Mouse (Mus musculus): Measurements from ENCODE around the gene Ldlrad3.
A peak's percentile ranks its signal among the peaks of the same experiment; 100 is the strongest.

Ldlrad3 gene

DNA sequence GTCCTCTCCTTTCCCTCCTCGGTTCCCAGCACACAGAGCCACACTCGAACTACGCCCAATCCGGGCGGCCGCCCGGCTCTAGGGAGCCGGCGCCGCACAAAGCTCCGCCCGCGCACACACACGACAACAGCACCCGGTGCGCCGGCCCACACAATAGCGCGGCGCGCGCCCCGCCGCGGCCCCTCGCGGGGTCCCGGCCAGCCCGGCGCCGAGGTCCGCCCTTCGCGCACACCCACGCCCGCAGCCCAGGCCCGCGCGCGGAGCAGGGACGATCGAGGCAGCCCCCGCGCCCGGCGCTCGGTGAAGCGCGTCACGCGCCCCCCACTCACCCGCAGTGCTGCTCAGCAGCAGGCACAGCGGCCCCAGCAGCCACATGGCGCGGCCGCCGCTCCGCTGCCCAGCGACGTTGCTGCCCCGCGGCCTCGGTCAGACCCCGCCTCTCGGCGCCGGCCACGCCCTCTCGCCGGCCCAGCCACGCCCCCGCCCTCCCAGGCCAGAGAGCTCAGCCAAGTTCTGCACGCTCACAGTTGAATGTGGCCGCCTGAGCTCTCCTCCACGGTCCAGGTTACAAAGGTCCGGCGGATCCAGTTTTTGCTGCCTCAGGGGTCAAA, at the start of gene Ldlrad3:
TSS of gene Ldlrad3 (minus strand) at position 435 of the 611 bp plus-strand sequence.
- peak; percentile 75 to 76 for DNase-seq (ENCODE audit: low spot score in 2 of 2)

GRCm38 (mm10) chr2:102231470-102231869, 45.3 kb upstream of the Ldlrad3 start:
- DNase-seq (ENCODE audit: low spot score in 2 of 2): no peak

- DNase-seq (ENCODE audit: low spot score in 2 of 2): no peak
Measured at GRCm38 (mm10) chr2:102229126-102229525, 42.9 kb upstream of the Ldlrad3 start.

- DNase-seq (ENCODE audit: low spot score in 2 of 2): no peak
Measured at GRCm38 (mm10) chr2:102228331-102228730, 42.1 kb upstream of the Ldlrad3 start.

DNA sequence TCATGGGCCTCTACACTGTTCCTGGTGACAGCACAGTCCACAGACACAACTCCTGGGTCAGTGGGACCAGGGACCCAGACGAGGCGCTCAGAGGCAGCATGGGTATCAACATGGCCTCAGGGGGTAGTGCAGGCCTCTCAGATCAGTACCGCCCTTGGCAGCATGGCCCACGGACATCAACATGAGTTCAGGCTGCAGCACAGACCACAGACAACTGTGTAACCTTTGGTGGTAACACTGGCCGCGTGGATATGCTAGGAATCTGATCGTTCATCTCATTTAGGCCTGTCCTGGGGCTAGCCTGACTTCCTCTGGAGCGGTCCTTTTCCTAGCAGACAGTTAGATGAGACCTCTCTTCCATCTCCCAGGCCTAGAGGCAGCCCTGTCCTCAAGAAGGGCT, 41.7 kb upstream of the Ldlrad3 start:
- DNase-seq (ENCODE audit: low spot score in 2 of 2): no peak

DNA sequence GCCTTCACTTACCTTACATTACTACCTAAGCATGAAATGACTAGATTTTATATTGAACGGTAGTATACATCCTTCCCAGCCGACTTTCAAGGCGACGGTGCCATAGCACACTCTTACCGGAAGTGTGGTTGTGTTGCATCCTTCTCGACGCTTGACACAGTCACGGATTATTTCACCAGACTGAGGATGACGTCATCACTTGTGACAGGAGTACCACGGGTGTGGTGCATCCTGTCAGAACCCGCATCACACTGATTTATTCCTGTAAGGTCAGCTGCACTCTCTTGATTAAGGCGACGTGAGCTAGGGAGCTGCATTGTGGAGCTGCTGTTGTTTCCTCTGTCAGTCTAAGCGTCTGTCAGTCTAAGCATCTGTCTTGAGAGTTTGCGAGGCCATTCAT, 40.1 kb upstream of the Ldlrad3 start:
- DNase-seq (ENCODE audit: low spot score in 2 of 2): no peak

GRCm38 (mm10) chr2:102223355-102224128, 37.4 kb upstream of the Ldlrad3 start:
- DNase-seq (ENCODE audit: low spot score in 2 of 2): no peak

DNA sequence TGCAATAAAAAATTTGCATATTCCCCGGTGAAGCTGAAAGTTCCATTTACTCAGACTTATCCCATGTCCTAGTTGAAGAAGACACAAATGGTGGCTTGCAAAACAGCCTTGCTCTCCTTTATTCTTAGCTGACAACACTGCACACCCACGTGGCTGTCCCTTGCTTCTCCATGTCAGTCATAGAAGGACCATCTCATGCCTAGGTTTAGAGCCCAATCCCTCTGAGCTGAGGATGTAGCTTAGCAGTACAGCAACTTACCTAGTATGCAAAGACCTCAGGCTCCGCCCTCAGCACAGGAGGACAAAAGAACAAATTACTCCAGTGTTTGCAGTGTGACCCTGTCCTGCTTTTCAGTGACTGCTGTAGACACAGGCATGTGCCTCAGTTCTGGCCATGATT, 36.6 kb upstream of the Ldlrad3 start:
- DNase-seq (ENCODE audit: low spot score in 2 of 2): no peak

- DNase-seq (ENCODE audit: low spot score in 2 of 2): no peak
Measured at GRCm38 (mm10) chr2:102216817-102217216, 30.6 kb upstream of the Ldlrad3 start.

DNA sequence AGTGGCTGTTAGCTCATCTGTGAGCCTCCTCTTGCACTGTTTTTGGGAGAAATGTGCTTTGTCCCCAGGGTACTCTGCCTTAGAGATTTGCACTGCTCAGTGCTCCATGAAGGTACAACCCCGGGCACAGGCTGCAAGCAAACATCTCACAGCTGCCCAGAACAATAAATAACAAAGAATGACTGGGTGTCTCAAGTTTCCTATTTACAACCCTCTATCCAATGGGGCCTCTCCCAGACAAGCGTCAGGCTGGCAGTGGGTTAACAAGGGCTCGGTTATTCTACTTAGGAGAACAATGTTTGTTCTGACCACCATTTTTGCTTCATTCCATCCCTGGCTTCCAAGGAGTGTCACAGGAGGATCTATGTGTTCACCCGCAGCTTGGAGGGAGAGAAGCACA, 25.9 kb upstream of the Ldlrad3 start:
- DNase-seq (ENCODE audit: low spot score in 2 of 2): no peak

- DNase-seq (ENCODE audit: low spot score in 2 of 2): no peak
Measured at GRCm38 (mm10) chr2:102205672-102206399, 19.7 kb upstream of the Ldlrad3 start.

GRCm38 (mm10) chr2:102203478-102203877, 17.3 kb upstream of the Ldlrad3 start:
- DNase-seq (ENCODE audit: low spot score in 2 of 2): no peak

DNA sequence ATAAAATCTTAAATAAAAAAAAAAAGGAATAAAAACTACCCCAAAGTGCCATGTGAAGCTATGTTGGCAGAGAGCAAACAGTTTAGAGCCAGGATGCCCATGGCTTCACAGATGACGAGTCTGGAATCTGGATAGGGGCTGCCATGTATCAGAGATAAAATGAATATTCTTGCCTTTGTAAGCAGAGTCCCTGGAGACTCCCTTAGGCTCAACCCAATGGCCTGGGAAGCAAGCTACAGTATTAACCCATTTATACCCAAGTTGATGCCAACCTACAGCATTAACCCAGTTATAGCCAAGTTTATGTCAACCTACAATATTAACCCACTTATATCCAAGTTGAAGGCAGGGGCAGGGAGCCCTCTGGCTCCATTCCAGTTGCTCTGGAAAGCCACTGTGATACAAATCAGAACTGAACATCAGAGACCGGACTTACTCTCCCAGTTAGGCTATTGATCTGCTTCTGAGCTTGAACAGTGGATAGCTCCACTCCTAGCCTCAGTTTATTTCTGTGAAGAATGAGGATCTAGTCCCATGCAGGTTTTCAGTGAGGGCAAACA, 16.1 kb upstream of the Ldlrad3 start:
- no peak for DNase-seq (ENCODE audit: low spot score in 2 of 2)

GRCm38 (mm10) chr2:102201198-102201948, 15.2 kb upstream of the Ldlrad3 start:
- no peak for DNase-seq (ENCODE audit: low spot score in 2 of 2)

DNA sequence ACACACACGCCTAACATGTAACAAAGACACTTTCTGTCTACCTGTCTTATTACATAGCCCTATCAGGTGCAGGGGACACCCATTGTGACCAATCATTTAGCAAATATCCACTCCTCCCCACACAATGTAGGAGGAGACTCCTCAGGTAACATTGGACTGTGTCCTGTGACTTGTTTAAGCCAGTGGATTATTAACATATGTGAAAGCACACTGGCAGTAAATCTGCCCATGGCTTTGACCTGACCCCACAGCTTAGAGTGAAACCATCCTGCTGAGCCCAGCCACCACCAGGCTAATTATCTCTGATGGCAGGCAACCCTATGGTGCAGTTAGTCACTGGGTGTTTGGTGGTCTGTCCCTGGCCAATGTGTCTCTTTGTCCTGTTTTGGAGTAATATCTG, 11.1 kb upstream of the Ldlrad3 start:
- DNase-seq (ENCODE audit: low spot score in 2 of 2): no peak

DNA sequence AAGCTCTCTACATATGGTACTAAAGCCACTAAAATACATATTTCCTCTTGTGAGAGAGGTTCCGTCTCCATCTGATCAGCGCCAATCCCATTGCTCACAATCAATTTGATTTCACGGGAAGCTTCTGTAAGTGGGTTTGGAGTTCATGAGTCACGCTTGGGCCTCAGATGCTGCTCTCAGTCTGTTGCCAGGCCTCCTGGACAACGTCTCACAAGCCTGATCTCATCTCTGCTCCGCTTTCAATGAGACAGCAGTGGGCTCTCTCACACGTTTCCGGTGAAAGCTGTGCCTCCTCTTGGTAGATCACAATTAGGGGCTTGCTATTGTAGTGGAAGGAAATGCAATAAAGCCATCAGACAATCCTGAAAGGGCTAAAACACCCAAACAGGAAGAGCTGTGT, 10.5 kb upstream of the Ldlrad3 start:
- no peak for DNase-seq (ENCODE audit: low spot score in 2 of 2)

DNA sequence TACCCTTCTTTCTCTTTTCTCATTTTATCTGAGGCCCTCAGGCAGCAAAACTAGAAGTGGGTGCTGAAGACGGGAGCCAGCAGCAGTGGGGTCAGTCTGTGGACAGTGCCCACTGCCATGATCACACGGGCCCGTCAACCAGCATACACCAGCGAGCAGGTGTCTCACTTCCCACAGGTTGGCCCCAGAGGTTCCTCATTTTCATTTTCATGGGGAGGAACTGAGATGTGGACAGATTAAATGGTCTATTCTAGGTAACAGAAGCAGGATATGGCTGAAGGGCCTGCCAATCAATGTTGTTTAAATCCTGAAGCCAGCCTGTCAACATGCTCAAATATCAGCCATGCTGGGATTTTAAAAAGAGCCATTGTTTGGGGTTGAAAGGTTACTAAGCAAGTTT, 9.3 kb upstream of the Ldlrad3 start:
- no peak for DNase-seq (ENCODE audit: low spot score in 2 of 2)

DNA sequence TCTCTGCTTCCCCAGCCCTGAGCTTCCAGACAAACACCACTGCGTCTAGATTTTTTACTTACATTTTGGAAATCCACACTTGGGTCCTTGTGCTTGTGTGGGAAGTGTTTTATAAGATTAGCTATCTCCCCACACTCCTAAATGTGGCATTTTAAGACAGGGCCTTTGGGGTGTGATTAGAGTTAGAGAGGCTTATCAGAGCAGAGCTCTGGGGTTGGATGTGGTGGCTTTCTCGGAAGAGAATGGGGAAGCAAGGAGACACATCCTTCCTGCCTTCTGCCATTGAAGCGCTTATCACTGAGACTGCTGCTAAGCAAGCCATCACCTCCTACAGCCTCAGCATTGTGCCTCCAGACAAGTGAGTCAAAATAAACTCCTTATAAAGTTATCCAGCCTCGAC, 8.1 kb upstream of the Ldlrad3 start:
- DNase-seq (ENCODE audit: low spot score in 2 of 2): no peak

DNA sequence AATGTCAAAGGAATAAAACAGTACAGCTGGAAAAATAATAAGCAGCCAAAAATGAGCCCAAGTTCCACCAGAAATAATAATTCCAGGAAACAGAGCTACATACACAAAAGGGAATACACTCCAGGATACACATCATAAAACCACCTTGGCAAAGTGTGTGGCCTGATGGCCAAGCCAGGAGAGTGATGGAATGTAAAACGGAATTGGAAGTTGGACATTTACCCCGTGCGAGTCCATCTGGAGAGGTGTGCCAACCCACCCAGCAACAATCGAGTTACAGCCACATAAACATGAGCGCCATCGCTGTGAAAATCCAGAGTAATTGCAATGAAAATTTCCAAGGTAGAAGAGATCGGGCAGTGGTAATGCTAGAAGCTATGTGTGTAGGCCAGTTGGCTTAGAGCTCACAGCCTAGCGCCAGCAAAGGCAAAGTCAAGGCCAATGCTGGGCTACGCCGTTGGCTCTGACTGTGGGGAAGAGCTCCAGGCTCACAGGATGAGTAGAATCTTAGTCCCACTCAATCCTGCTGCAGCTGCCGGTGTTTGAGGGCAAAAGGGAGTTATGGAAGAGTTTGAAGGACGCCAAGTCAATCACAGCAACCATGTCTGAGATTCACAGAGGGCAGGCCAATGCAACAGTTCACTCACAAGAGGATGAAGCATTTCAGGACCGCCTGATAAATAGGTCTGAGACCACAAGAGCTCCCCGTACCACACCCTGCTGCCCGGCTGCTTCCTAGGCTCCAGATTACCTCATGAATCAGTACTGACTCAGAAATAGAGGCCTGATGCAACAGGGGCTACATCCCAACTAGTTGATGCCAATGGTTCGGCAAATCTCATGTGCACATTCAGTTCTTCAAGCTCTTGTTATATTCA, 7.0 kb upstream of the Ldlrad3 start:
- DNase-seq (ENCODE audit: low spot score in 2 of 2): no peak

- DNase-seq (ENCODE audit: low spot score in 2 of 2): no peak
Measured at GRCm38 (mm10) chr2:102191736-102192135, 5.6 kb upstream of the Ldlrad3 start.

GRCm38 (mm10) chr2:102190956-102191355, 4.8 kb upstream of the Ldlrad3 start:
- no peak for DNase-seq (ENCODE audit: low spot score in 2 of 2)
